Mouse (Mus musculus): ENCODE results near the gene Narf.

Gene Narf

GRCm38 (mm10) chr11:121236564-121237344 is at the start of gene Narf:
Narf (plus strand) TSS chr11:121237253.
- DNase-seq = peak; percentile 99

DNA sequence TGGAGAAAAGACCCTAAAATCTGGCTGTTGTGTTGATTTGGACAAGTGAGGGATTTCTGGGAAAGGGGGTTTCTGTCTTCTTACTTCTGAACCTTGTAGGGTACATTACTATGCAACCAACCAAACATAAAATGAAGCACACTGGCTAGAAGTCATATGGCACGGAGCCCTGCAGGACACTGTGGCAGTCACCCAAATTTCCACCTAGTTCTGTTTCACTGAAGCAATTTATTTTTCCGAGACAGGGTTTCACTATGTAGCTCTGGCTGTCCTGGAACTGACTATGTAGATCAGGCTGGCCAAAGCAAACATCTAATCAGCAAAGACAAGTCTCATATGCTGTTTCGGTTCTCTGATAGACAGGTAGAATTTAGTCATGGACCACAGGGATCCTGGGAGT is 47.4 kb upstream of the Narf start:
- no peak for DNase-seq

GRCm38 (mm10) chr11:121192742-121193141 is 44.3 kb upstream of the Narf start:
- no peak for DNase-seq

DNA sequence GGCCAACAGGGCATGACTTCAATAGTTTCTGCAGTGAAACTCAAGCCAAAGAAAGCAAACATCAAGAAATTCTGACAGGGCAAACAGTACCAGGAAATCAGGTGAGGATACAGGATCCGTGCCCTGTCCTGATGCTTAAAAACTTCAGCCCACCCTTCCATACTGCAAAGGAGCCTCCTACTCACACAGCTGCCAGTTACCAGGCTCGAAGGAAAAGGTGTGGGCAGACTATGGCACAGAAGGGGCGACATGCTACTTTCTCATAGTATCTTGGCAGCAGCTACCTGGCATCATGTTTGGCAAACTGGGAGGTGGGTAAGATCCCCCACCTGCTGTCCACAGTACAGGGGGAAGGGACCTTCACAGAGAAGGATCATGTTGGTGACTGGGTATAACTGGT is 43.6 kb upstream of the Narf start:
- DNase-seq = no peak

DNA sequence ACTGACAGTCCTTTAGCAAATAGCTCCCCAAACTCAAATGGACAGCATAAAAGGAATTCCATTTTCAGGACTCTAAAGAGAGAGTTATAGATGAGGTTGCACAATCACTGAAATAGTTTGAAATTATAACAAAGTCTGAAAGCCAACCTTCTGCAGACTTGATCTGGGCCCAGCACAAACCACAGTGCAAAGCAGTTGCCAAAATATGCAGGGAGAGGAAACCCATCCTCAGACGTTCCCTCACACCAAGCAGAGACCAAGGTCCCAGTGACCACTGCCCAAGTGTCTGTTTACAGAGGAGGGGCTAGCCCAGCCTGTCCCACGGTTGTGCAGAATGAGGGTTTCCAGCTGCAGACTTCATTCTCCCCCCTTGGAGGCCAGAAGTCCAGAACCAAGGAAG is 38.4 kb upstream of the Narf start:
- no peak for DNase-seq

DNA sequence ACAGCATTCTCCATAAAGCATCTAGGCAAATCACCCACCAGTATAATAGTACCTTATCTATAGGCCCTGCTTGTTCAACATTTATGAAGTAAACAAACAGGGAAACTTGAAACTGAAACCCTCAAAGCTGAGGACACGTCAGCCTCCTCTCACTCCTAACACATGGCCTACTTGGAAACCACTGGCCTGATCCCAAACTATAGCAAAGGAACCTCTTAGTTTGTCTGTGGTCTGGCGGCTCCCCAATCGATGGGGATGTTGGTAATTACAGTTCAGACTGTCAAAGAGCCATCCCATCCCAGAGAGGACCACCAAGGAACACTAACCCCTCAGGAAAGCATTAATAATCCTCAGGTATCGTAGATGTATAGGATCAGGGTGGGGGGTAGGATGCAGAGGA is 37.2 kb upstream of the Narf start:
- DNase-seq = no peak

DNA sequence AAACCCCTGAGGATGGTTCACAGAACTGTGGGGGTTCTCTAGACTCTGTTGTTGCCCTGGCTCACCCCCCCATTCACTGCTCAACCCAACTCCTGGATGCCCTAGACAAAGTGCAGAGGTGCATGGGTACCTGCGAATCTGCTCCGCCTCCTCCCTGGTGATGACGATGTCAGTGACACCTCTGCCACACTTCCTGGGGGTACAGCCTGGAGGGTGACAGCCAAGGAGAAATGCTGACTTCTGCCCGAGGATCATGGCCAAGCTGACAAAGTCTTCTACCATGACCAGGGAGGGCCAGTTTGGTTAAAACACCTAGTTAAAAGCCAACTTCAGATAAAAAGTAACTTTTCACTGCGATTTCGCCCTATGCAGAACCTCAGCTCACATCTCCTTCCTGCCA is 36.3 kb upstream of the Narf start:
- no peak for DNase-seq

GRCm38 (mm10) chr11:121201436-121202198 is 35.4 kb upstream of the Narf start:
- peak; percentile 41 for DNase-seq

GRCm38 (mm10) chr11:121203859-121204160 is 33.2 kb upstream of the Narf start:
- no peak for DNase-seq

DNA sequence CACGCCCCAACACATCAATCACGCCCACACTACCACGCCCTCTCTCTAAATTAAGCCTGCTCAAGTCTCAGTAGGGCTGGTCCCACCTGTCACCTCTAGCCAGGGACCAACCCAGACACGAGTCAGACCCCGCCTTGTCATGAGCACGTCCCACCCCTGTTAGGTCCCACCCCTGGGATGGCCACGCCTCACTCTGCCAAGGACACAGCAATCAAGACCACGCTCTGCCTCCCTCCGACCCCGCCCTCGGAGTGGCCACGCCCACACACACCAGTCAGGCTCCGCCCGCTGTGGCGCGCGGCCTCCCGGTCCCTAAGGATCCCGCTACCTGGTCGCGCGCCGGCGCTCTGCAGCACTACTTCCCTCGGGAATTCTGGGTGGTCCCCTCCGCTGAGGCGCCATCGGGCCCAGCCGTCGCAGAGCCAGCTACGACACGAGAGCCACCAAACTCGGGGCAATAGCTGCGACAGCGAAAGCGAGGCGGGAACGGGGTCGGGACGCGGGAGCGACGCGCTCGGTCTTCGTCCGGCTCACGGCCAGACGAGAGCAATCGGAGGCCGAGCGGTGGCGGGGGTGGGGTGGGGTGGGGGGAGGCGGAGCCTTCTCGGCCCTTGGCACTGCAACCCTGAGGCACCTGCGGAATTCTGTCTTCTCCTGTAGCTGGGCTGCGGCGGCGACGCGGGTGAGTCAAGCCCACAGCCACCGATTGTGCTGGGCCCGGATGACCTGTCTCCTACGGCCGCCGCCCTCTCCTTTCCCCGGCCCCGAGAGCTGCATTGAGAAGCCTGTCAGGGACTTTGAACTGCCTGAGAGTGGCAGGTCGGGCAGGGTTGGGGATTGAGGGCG is 32.7 kb upstream of the Narf start, which contains the start of the genes Hexdc and Ogfod3:
Gene Hexdc, plus strand, starts transcription at position 273 of the 846 bp plus-strand sequence.
Gene Ogfod3, minus strand, starts transcription at position 551 of the 846 bp plus-strand sequence.
- DNase-seq = peak; percentile 99

DNA sequence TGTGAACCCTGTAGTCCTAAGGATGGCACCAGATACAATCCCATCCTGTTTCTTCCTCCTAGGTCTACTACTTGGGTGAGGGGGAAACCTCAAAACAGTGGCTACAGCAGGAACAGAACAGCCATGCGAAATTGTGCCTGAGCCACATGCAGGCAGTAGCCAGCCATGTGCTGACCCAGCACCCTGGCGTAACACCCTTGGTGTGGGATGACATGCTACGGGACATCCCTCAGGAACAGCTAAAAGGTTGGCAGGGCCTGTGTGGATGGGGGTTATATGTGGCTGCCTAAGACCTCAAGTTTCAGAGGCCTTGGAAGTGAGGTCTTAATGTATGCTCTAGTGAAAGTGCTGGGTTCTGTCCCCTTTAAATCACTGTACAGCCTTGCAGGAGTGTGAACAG is 20.2 kb upstream of the Narf start:
- no peak for DNase-seq

DNA sequence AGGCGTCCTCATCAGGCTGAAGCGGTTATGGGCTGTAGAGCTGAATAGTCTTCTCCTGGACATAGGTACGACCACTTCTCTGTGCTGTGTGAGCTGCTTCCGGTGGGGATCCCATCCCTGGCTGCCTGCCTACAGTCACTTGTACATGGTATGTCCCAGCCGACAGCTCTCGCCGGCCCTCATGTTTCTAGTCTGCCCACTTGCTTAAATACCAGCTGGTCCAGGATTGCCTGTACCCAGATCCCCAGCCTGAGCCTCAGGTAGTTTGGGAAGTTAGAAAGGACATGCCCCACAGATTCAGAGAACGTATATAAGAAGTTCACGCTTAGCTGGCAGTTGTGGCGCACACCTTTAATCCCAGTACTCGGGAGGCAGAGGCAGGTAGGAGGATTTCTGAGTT is 17.3 kb upstream of the Narf start:
- DNase-seq = no peak

- no peak for DNase-seq
Measured at GRCm38 (mm10) chr11:121220771-121221170, 16.3 kb upstream of the Narf start.

- no peak for DNase-seq
Measured at GRCm38 (mm10) chr11:121221321-121222010, 15.6 kb upstream of the Narf start.

GRCm38 (mm10) chr11:121228129-121229017 is 8.7 kb upstream of the Narf start:
- DNase-seq = peak; percentile 47

DNA sequence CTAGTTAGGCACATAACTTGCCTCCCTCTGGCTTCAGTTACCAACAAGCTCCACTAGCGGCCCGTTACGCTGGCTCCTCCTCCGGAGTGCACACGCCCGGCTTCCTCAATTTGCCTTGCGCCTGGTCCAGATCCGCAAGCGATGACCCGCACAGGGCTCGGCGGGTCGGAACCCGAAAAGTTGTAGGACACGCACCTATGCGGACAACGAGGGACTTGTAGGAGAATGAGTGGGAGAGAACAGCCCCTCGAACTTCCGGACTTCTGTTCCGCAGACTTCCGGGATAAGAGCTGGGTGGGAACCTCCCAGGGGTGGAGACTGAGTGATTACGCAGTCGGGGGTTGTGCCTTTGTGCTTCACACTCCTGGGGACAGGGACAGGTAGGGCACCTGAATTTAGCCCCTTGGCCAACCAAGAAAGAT is 8.0 kb upstream of the Narf start, which contains the start of gene Cybc1:
Gene Cybc1, minus strand, starts transcription at position 305 of the 422 bp plus-strand sequence.
- peak; percentile 84 for DNase-seq

GRCm38 (mm10) chr11:121231191-121231590 is 5.9 kb upstream of the Narf start:
- DNase-seq = no peak

DNA sequence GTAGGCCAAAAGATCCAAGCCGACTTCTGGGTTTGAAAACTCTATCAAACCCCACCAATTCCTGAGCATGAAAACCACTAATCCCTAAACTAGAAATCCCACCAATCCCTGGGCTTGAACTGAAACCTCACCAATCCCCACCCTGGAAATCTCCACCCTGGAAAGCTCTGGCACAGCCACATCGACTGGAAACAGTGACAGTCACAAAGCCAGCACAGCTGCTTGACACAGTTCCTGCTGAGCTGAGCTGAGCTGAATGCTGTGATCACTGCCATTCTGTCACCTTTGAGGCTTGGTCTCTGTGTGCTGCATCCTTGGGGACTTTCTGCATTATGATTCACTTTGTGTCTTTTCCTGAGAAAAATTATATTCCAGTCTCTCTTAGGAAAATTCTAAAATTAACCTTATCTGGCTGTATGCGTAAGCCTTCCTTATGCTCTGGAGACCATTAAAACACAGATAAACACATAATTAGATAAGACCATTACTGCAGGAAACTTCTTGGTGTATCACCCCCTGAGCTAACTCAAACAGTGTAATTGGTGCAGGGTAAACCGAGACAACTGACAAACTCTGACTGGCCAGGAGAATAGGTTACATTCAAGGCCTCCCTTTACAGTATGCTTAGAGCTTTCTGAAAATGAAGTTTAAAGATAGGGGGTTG is 5.3 kb upstream of the Narf start:
- DNase-seq = no peak

DNA sequence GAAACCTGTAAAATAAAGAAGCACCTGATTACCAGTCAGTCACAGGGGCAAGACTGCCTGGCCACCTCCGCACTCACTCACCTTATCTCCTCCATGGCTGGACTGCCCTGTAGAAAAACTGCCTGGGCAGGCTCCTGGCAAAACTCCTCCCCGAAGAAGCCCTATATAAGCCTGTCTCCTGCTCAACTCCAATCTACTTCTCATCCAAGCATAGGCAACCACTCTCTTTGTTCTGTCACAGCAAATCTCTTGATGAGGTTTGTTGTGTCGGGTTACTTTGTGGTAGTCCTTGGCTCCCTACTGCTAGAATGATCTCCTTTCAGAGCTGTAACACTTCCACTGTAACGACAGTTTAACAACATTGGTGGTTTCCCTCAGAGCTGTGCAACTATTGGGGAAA is 4.3 kb upstream of the Narf start:
- DNase-seq = peak; percentile 66

- peak; percentile 80 for DNase-seq
Measured at GRCm38 (mm10) chr11:121235475-121236238, 1.4 kb upstream of the Narf start.
